Mouse (Mus musculus) kidney, adult 2 months (tissue): ENCODE data around the gene Gm17490.
"Not testable (repeated sequence)": the region's sequence is repeated elsewhere in the genome, so short reads cannot be mapped to it uniquely, and the experiment has no call there.

Experiments used
- CTCF ChIP-seq: fragments of 200-500 bp; conservative IDR thresholded peaks from 2 replicates; pipeline ENCODE4 v1.5.1; 2011; ENCODE audit warnings: low read depth, mild to moderate bottlenecking, control low read depth, low read length, moderate library complexity, mixed read lengths; ENCODE audit not compliant: insufficient read depth, insufficient read length
- POLR2A ChIP-seq: fragments of 200-500 bp; IDR thresholded peaks from one replicate; pipeline ENCODE4 v1.6.1; 2011; ENCODE audit warnings: low read depth, low read length, control low read depth

DNA sequence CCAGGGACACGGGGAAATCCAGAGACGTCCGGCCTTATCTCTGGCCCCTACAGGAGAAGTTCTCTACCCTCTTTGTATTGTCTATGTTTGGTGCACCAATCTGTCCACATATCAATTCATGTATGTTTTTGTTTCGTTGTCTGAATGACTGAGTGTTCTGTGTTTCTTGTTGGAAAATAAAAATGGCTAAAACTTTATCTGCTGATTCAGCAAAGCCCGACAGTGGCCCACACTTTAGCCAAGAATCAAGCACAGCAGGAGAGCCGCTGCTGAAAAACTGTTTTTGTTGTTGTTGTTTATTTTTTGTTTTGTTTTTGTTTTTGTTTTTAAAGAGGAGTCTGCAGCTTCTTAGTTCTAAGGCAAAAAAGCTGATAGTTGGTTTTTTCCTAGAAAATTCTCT lies 13.1 kb downstream of the Gm17490 start:
- not testable (repeated sequence) for TF ChIP-seq POLR2A, CTCF
